Mouse (Mus musculus) heart, postnatal 25 days (tissue): ENCODE measurements at regions not wholly inside any gene's neighbourhood (a gene's known extent, or its start where the extent isn't known, plus 50 kb on each side); places are given as distances from the start of the nearest gene placed in this dataset.

Source experiments
- DNase-seq: peaks from one replicate; pipeline ENCODE4 v3.0.0; 2022; ENCODE audit warnings: low spot score
- intact Hi-C: fragments of 180-260 bp; cut with DNase I; formaldehyde crosslinking; loops from one replicate; pipeline ENCODE4 v1.15.1; 2025

DNA sequence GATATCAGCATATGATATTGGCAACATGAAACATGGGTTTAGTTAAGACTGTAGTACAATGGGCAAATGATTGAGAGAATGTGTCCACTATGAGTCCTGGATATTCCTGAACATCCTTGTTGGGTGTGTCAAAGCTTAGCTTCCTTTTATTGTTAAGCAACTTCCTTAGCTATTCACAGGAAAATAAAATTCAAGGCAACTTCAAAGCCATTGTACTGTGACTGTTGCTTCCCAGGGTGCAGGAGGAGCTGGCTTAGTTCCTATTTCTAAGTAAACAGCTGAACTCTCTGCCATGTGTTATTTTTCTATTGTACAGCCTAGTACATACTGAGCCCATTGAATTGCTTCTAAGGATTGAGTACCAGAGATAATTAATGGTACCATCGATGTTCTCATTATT, 87.0 kb upstream of the Htr2a start:
- DNase-seq, result no peak
- intact Hi-C loops, result no loop called here

DNA sequence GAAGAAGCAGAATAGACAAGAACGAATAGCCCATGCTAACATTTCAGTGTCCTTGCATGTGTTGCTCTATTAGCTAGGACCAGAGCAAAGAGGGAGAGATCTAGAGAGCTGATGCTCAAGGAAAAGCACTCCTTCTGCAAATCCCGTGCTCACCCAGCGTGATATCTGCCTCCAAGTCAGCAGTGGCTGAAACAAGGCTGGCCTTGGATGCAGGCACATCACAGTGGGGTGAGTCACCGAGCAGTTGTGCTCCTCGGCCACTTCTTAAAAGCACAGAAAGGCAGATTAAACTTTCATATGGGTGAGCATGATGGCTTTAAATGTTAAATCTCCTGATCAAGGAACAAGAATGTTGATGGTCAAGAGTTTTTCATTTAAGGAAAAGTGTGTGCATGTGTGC, 82.3 kb upstream of the Htr2a start:
- DNase-seq, result no peak
- intact Hi-C loops, result loop anchor here (5.0 kb wide), 1 partner anchor 44 kb away; no protein-coding TSS in a partner anchor
